12 mouse cellular contexts compared by ENCODE assay signal in genomic region chr11:21325781-21326180, GRCm38 (mm10).
"Had no signal": no experiment of that assay in that cellular context is flagged by ENCODE, and none has a peak within 500 bp of the region (broad histone marks: within the 10 kb centered on the region; RNA-seq: fewer than 3 reads in every experiment).

No protein-coding gene starts in this region.

- H3K4me2 ChIP-seq: limb, embryonic 13.5 days; liver, embryonic 12.5 days; lung, embryonic 14.5 days had no signal

- H3K27ac ChIP-seq: hindbrain, postnatal 0 days; limb, embryonic 13.5 days; liver, embryonic 12.5 days; midbrain, embryonic 10.5 days had no signal

- H3K9ac ChIP-seq: limb, embryonic 13.5 days; liver, embryonic 12.5 days; lung, embryonic 14.5 days had no signal

- ATAC-seq: hindbrain, postnatal 0 days; liver, embryonic 12.5 days; midbrain, embryonic 16.5 days had no signal

- H3K4me3 ChIP-seq: limb, embryonic 13.5 days; liver, embryonic 12.5 days; midbrain, embryonic 10.5 days had no signal

- DNase-seq: left cerebral cortex, postnatal 4 days; lung, embryonic 14.5 days; lung, postnatal 10 days; lung, postnatal 4 days; right cerebral cortex, adult 18-20 months; right cerebral cortex, postnatal 25 days; thymus, postnatal 36 days had no signal

- H3K4me1 ChIP-seq: limb, embryonic 13.5 days; midbrain, embryonic 10.5 days had no signal

- H3K9me3 ChIP-seq: limb, embryonic 13.5 days; liver, embryonic 12.5 days; midbrain, embryonic 10.5 days had no signal

- H3K27me3 ChIP-seq: limb, embryonic 13.5 days; liver, embryonic 12.5 days had no signal
